Mouse (Mus musculus): ENCODE results near the gene Antxr2. TPM values are rescaled to one million over a fixed set of nuclear protein-coding genes. Genes with fewer than 3 reads are reported as not detected.

Gene Antxr2
- polyA plus RNA-seq, 1 experiment from 2014 or later, result 14.0 TPM

DNA sequence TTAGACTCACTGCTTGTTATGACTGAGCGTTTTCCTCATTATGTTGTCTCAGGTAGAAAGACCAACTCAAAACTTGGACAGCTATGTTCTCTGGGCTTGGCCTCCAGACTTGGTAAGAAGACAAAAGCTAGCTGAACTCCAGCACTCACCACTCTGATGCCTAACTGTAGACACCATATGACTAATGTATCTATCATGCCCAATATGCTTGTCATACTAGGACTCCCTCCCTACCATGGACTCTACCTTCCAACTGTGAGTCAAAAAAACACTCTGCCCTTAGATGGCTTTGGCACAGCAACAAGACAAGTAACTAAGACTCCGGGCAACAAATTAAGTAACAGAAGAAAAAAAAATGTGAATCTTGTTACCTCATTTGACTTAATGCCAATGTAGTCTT, 184.3 kb downstream of the Antxr2 start:
- Histone ChIP-seq H3K9ac (no peak overlapping the region), H3K27me3 (replicated peaks) (no peaks in the 10 kb centered on the region), H3K4me2 (replicated peaks) (no peak overlapping the region), H3K4me1 (no peaks in the 10 kb centered on the region), H3K27ac (no peak overlapping the region), H3K9me3 (no peaks in the 10 kb centered on the region), H3K36me3 (no peaks in the 10 kb centered on the region), H3K4me3 (no peak overlapping the region)
- 90% methylated on average over 2 of the region's 2 CpGs for WGBS
- no peak for ATAC-seq (ENCODE audit: low FRiP score, low read depth)

DNA sequence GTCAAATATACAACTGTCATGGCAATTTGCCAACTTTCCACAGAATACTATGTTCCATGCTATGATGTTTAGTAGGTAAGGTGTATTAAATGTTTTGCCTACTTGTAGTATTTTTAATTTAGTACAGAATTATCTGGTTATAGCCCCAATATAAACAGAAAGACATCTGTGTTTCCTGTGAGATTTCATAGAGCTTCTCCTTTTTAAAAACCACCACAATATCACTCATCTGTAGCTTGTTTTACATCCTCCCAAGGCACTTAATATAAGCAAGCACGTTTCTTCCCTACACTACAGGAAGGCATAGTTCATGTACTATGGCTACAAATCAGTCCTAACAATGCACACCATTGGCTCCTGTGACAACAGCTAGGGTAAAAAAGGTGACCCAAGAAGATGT, 188.8 kb downstream of the Antxr2 start:
- no peaks in the 10 kb centered on the region for H3K4me1 ChIP-seq
- H3K27ac ChIP-seq, result no peak overlapping the region
- H3K4me2 ChIP-seq (replicated peaks), result no peak overlapping the region
- no peaks in the 10 kb centered on the region for H3K27me3 ChIP-seq (replicated peaks)
- H3K9ac ChIP-seq, result no peak overlapping the region
- no peaks in the 10 kb centered on the region for H3K9me3 ChIP-seq
- no peak for ATAC-seq (ENCODE audit: low FRiP score, low read depth)
- no peak overlapping the region for H3K4me3 ChIP-seq
- no peaks in the 10 kb centered on the region for H3K36me3 ChIP-seq
- WGBS, result 65% methylated on average over 1 of the region's 1 CpGs

DNA sequence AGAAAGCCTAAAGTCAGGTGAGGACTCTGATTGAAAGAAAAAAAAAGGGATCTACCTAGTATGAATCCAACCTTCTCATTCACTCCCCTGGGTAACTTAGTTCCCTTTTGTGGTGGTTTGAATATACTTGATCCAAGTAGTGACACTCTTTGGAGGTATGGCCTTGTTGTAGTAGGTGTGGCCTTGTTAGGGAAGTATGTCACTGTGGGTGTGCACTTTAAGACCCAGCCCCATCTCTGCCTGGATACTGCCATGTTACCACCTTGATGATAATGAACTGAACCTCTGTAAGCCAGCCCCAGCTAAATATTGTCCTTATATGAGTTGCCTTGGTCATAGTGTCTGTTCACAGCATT, 190.9 kb downstream of the Antxr2 start:
- H3K4me2 ChIP-seq (replicated peaks), result no peak overlapping the region
- no peak overlapping the region for H3K9ac ChIP-seq
- no peak overlapping the region for H3K4me3 ChIP-seq
- no peaks in the 10 kb centered on the region for H3K9me3 ChIP-seq
- H3K4me1 ChIP-seq, result no peaks in the 10 kb centered on the region
- no peak overlapping the region for H3K27ac ChIP-seq
- H3K36me3 ChIP-seq, result no peaks in the 10 kb centered on the region
- ATAC-seq (ENCODE audit: low FRiP score, low read depth), result no peak
- H3K27me3 ChIP-seq (replicated peaks), result no peaks in the 10 kb centered on the region

DNA sequence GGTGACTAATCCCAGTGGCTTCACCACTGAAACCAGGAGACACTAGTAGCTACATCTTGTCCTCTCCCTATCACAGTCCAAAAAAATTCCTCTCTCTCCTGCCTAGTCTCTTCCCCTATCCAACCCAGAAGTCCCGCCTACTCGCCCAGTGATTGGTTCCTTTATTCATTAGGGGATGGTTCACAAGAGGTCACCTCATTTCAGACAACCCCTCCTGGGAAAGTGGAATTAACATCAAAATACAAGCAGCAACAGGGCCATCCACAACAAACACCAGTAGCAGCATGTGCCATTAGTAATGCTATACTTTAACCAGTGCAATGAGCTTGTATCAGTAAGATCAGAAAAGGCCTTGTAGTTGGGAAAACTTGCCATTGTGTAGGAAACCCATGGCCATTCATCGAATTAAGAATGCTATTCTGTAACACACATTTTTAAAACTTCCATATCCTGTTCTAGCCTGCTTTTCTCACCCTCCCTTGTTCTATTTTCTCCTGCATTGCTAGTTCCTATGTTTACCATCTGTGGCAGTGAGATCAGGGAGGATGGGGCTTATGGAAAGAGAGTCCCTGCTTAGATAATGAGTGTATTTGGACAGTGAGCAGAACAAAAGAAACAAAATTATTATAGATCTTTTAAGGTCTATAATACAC, 191.4 kb downstream of the Antxr2 start:
- no peak overlapping the region for H3K4me3 ChIP-seq
- no peak overlapping the region for H3K4me2 ChIP-seq (replicated peaks)
- H3K9ac ChIP-seq, result no peak overlapping the region
- no peaks in the 10 kb centered on the region for H3K9me3 ChIP-seq
- no peaks in the 10 kb centered on the region for H3K36me3 ChIP-seq
- no peaks in the 10 kb centered on the region for H3K27me3 ChIP-seq (replicated peaks)
- no peak for ATAC-seq (ENCODE audit: low FRiP score, low read depth)
- 62% methylated on average over 3 of the region's 3 CpGs for WGBS
- H3K4me1 ChIP-seq, result no peaks in the 10 kb centered on the region
- H3K27ac ChIP-seq, result no peak overlapping the region

DNA sequence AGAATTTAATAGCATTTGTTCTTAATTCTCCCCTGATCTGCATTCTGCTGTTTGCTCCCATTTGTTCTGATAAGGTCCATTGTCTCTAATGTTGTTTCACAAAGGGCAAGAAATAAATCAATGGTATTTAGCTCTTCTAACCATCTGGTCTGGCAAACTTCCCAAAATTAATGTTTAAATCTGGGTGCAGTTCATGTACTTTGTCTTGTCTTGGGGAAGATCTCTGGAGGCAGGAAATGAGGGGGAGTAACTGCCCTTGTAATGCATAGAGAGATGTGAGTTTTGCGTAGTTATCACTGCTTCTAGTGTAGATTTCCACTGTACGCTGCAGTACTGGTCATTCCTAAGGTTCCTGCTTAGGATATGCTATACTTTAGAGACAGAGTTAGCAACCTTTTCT, 193.5 kb downstream of the Antxr2 start:
- Histone ChIP-seq H3K9ac (no peak overlapping the region), H3K4me1 (no peaks in the 10 kb centered on the region), H3K4me3 (no peak overlapping the region), H3K9me3 (no peaks in the 10 kb centered on the region), H3K27me3 (replicated peaks) (no peaks in the 10 kb centered on the region), H3K27ac (no peak overlapping the region), H3K36me3 (no peaks in the 10 kb centered on the region), H3K4me2 (replicated peaks) (no peak overlapping the region)
- 87% methylated on average over 2 of the region's 2 CpGs for WGBS
- ATAC-seq (ENCODE audit: low FRiP score, low read depth), result no peak

DNA sequence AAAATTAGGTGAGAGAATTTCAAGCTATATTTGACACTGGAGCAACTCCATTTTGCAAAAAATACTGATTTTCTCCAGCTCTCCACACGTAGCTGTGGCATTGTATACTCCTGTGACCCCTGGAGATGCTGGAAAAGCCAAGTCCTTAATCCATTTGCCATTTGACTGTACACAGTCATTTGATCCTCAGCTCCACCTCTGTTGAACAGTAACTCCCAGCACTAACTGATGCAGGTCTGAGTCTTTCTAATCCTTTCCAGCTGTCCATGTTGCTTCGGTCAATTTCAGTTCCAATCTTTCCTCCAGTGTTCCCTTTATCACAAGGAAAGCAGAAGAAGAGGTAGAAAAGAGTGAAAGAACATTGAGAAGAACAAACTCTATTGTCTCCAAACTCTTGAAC, 195.4 kb downstream of the Antxr2 start:
- 68% methylated on average over 2 of the region's 2 CpGs for WGBS
- H3K4me3 ChIP-seq, result no peak overlapping the region
- H3K27ac ChIP-seq, result no peak overlapping the region
- no peak for ATAC-seq (ENCODE audit: low FRiP score, low read depth)
- H3K9me3 ChIP-seq, result no peaks in the 10 kb centered on the region
- H3K4me1 ChIP-seq, result no peaks in the 10 kb centered on the region
- no peak overlapping the region for H3K4me2 ChIP-seq (replicated peaks)
- no peak overlapping the region for H3K9ac ChIP-seq
- H3K36me3 ChIP-seq, result no peaks in the 10 kb centered on the region
- no peaks in the 10 kb centered on the region for H3K27me3 ChIP-seq (replicated peaks)

DNA sequence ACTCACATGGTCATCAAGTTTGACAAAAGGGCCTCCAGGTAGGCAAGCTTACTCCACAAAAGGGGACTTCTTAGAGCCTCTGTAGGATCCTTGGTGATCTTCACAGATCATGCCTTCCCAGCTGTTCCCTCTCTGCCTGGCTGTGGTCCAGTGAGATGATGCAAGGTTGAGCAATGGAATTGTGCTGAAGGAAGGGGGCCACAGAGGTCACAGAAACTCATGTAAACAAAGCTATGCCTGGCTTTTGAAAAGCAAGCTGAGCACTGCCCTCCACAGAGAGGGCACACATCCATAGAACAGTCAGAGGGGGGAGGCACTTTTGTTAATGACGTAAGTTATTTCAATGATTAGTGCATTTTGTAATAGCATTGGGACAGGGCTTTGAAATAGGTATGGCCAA, 196.1 kb downstream of the Antxr2 start:
- ATAC-seq (ENCODE audit: low FRiP score, low read depth), result no peak
- no peaks in the 10 kb centered on the region for H3K27me3 ChIP-seq (replicated peaks)
- H3K4me2 ChIP-seq (replicated peaks), result no peak overlapping the region
- no peaks in the 10 kb centered on the region for H3K4me1 ChIP-seq
- WGBS, result 75% methylated on average over 1 of the region's 1 CpGs
- H3K4me3 ChIP-seq, result no peak overlapping the region
- H3K36me3 ChIP-seq, result no peaks in the 10 kb centered on the region
- H3K9me3 ChIP-seq, result no peaks in the 10 kb centered on the region
- no peak overlapping the region for H3K9ac ChIP-seq
- no peak overlapping the region for H3K27ac ChIP-seq

Other genes starting within 250 kb of the Antxr2 start
- 5.2 and 6.0 TPM in 2 replicates for gene Prdm8, start 136.2 kb upstream of the Antxr2 start, polyA plus RNA-seq (2016; fragmentation: Nextera tagmentation; extraction: Ambion mirVana)
- gene Fgf5, start 223.1 kb upstream of the Antxr2 start, polyA plus RNA-seq (2016; fragmentation: Nextera tagmentation; extraction: Ambion mirVana), result 1.5 and 1.7 TPM in 2 replicates